Mouse (Mus musculus) embryonic facial prominence, embryonic 11.5 days (tissue): ENCODE measurements around the gene Gm29776. TPM values are rescaled to one million over a fixed set of nuclear protein-coding genes. Genes with fewer than 3 reads are reported as not detected.

ENCODE experiments used
- ATAC-seq: fragments of 200-750 bp; cut with Nextera tagmentation; replicated peaks from 2 replicates; pipeline ENCODE4 v1.8.0; 2017; ENCODE audit warnings: low read depth; ENCODE audit not compliant: insufficient number of reproducible peaks, low FRiP score, low TSS enrichment
- DNase-seq: peaks from one replicate; pipeline ENCODE4 v3.0.0-alpha.2; 2015; ENCODE audit warnings: low spot score
- H3K27ac ChIP-seq: fragments of 300-500 bp; sonication (generic); replicated peaks from 2 replicates; pipeline ENCODE4 v1.5.1; 2014; ENCODE audit warnings: mild to moderate bottlenecking, low read depth, low read length, control low read depth
- H3K27me3 ChIP-seq: fragments of 300-500 bp; sonication (generic); 2 replicates; pipeline ENCODE4 v1.6.1; 2014; ENCODE audit warnings: mild to moderate bottlenecking, low read length, moderate library complexity, mixed read lengths; ENCODE audit not compliant: control insufficient read depth, insufficient read depth
- H3K36me3 ChIP-seq: fragments of 300-500 bp; sonication (generic); replicated peaks from 2 replicates; pipeline ENCODE4 v1.6.1; 2014; ENCODE audit warnings: low read depth, mild to moderate bottlenecking, low read length, moderate library complexity, mixed read lengths; ENCODE audit not compliant: control insufficient read depth, insufficient read depth
- H3K4me1 ChIP-seq: fragments of 300-500 bp; sonication (generic); 2 replicates; pipeline ENCODE4 v1.6.1; 2014; ENCODE audit warnings: low read length, mixed read lengths; ENCODE audit not compliant: control insufficient read depth, insufficient read depth
- H3K4me2 ChIP-seq: fragments of 300-500 bp; sonication (generic); 2 replicates; pipeline ENCODE4 v1.6.1; 2014; ENCODE audit warnings: low read depth, mild to moderate bottlenecking, control low read depth, low read length, moderate library complexity
- H3K4me3 ChIP-seq: fragments of 300-500 bp; sonication (generic); 2 replicates; pipeline ENCODE4 v1.5.1; 2014; ENCODE audit warnings: low read depth, low read length, control low read depth
- H3K9ac ChIP-seq: fragments of 300-500 bp; sonication (generic); replicated peaks from 2 replicates; pipeline ENCODE4 v1.6.1; 2014; ENCODE audit warnings: mild to moderate bottlenecking, control low read depth, low read length
- H3K9me3 ChIP-seq: fragments of 300-500 bp; sonication (generic); replicated peaks from 2 replicates; pipeline ENCODE4 v1.6.1; 2016; ENCODE audit warnings: mild to moderate bottlenecking, low read length, inconsistent platforms, mixed read lengths; ENCODE audit not compliant: control insufficient read depth
- WGBS: fragments of 180-500 bp; shearing (Covaris S2); extraction: QIAGEN DNeasy Blood & Tissue Kit; methylation state at CpG from one replicate; pipeline ENCODE4 v1.1.7; 2014; 5-methylcytosine and 5-hydroxymethylcytosine counted together
- microRNA-seq: library from miRNA; unstranded; fragments of <30 nt; microRNA quantifications from one replicate; pipeline ENCODE4, GENCODE M21; 2016; ENCODE audit warnings: borderline number of aligned reads
- polyA plus RNA-seq: library from polyadenylated mRNA; unstranded; fragments of >200 nt; fragmentation: Nextera tagmentation; extraction: Ambion mirVana; gene quantifications from 2 replicates; pipeline ENCODE4 v1.2.1, GENCODE M21; 2014

The Gm29776 gene
- polyA plus RNA-seq, 1 experiment from 2014 or later, result 0.11 TPM

DNA sequence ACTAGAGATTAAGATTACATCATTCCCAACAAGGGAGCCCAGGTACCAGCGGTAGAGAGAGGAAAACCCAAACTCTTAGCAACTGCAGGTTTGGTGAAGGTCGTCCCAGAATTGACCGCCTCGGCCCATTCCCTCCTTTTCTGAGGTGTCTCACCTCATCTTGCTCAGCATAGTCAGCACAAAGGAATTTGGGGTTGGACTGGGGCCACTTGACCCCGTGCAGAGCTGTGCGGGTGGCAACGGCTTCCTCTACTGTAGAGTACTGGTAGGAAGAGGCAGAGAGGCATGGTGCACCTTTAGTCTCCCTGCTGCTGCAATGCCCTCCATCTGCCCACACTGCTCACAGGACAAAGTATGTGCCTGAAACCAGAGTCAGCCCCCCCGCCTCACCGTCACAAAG lies 54.3 kb downstream of the Gm29776 start:
- no peak for DNase-seq
- Histone ChIP-seq H3K36me3 (peaks cover 37% of the 10 kb centered on the region), H3K4me1 (peaks cover 5% of the 10 kb centered on the region; the same call in 1 of the 2 replicates), H3K4me2 (no peak overlapping the region), H3K4me3 (no peak overlapping the region), H3K9ac (no peak overlapping the region), H3K9me3 (no peaks in the 10 kb centered on the region), H3K27ac (no peak overlapping the region), H3K27me3 (no peaks in the 10 kb centered on the region)
- WGBS, result 94% methylated on average over 9 of the region's 9 CpGs
- ATAC-seq, result no peak

DNA sequence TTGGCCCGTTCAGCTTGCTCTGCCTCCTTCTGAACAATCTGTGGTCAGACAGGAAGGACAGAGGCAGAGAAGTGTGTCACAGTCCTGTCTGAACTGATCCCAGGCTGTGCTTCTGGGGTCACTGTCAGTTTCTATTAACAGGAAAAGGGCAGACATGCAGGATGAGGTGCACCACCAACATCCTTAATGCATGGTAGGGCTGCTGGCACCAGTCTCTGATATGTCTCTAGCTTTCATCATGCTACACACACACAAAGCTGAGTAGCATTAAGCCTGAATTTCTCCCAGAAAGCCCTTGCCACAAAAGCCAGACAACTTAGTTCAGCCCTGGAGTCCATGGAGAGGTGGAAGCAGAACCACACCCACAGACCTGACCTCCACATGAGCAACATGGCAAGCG lies 55.6 kb downstream of the Gm29776 start:
- Histone ChIP-seq H3K27me3 (no peaks in the 10 kb centered on the region), H3K4me2 (no peak overlapping the region), H3K4me1 (peaks cover 6% of the 10 kb centered on the region; the same call in 1 of the 2 replicates), H3K4me3 (no peak overlapping the region), H3K9ac (no peak overlapping the region), H3K27ac (no peak overlapping the region), H3K36me3 (peaks cover 34% of the 10 kb centered on the region), H3K9me3 (no peaks in the 10 kb centered on the region)
- ATAC-seq (no peak), DNase-seq (no peak)
- WGBS, result 87% methylated on average over 2 of the region's 2 CpGs

Small RNA genes lying within 50 kb of the gene (microRNA-seq; reads per million reads assigned to microRNA genes)
- not detected for gene Mir6948

Other genes with a start within 250 kb of the Gm29776 start
- 13.9 and 16.2 TPM in 2 replicates for gene Lrp10, start 234.7 kb downstream of the Gm29776 start, polyA plus RNA-seq
- gene Rem2, start 222.7 kb downstream of the Gm29776 start, polyA plus RNA-seq, result 6.5 and 8.0 TPM in 2 replicates
- 118 and 121 TPM in 2 replicates for gene Prmt5, start 181.3 kb downstream of the Gm29776 start, polyA plus RNA-seq
- 43.4 and 50.2 TPM in 2 replicates for gene Haus4, start 144.2 kb downstream of the Gm29776 start, polyA plus RNA-seq
- 28.4 and 31.5 TPM in 2 replicates for gene Ajuba, start 121.3 kb downstream of the Gm29776 start, polyA plus RNA-seq
- gene 4931414P19Rik, start 92.8 kb downstream of the Gm29776 start, polyA plus RNA-seq, result 5.1 and 7.7 TPM in 2 replicates
- gene Psmb5, start 80.8 kb downstream of the Gm29776 start, polyA plus RNA-seq, result 404 and 462 TPM in 2 replicates
- gene Psmb11, start 77.4 kb downstream of the Gm29776 start, polyA plus RNA-seq, result not detected in 2 replicates
- not detected in 2 replicates for gene Gm17606, start 57.9 kb downstream of the Gm29776 start, polyA plus RNA-seq
- 6.2 and 6.3 TPM in 2 replicates for gene Cdh24, start 57.5 kb downstream of the Gm29776 start, polyA plus RNA-seq
- gene 1700123O20Rik, start 12.6 kb downstream of the Gm29776 start, polyA plus RNA-seq, result 109 and 110 TPM in 2 replicates
- 122 and 141 TPM in 2 replicates for gene Acin1, start 11.9 kb downstream of the Gm29776 start, polyA plus RNA-seq
- 0.17 TPM in 2 replicates for gene Cebpe, start 13.3 kb upstream of the Gm29776 start, polyA plus RNA-seq
- gene Slc7a8, start 83.1 kb upstream of the Gm29776 start, polyA plus RNA-seq, result 2.5 and 5.3 TPM in 2 replicates
- not detected in 2 replicates for gene Rnf212b, start 115.3 kb upstream of the Gm29776 start, polyA plus RNA-seq
- 13.7 and 14.5 TPM in 2 replicates for gene Homez, start 172.1 kb upstream of the Gm29776 start, polyA plus RNA-seq
- 0.33 and 0.34 TPM in 2 replicates for gene Ppp1r3e, start 178.7 kb upstream of the Gm29776 start, polyA plus RNA-seq
- gene Bcl2l2, start 184.5 kb upstream of the Gm29776 start, polyA plus RNA-seq, result 2.7 and 3.6 TPM in 2 replicates
- gene Gm20521, start 184.6 kb upstream of the Gm29776 start, polyA plus RNA-seq, result 0.38 TPM in 1 of 2 replicates, not detected in the other
- gene Pabpn1, start 193.7 kb upstream of the Gm29776 start, polyA plus RNA-seq, result 149 and 167 TPM in 2 replicates
- gene Slc22a17, start 214.3 kb upstream of the Gm29776 start, polyA plus RNA-seq, result 36.6 and 38.2 TPM in 2 replicates
- 29.0 and 29.9 TPM in 2 replicates for gene Efs, start 227.3 kb upstream of the Gm29776 start, polyA plus RNA-seq
- gene Il25, start 233.9 kb upstream of the Gm29776 start, polyA plus RNA-seq, result not detected in 2 replicates
- gene Cmtm5, start 237.4 kb upstream of the Gm29776 start, polyA plus RNA-seq, result 2.0 and 2.8 TPM in 2 replicates